ENCODE assay signal across 15 mouse cellular contexts in genomic region chr6:22216276-22216973, GRCm38 (mm10).
DNase-seq lines count a peak whose midpoint lies in the region.
"Had no signal": no experiment of that assay in that cellular context is flagged by ENCODE, and none has a peak within 500 bp of the region (broad histone marks: within the 10 kb centered on the region; RNA-seq: fewer than 3 reads in every experiment).

No protein-coding gene starts in this region.

- peak; percentile 23 for DNase-seq in embryo, embryonic 10.5 days (ENCODE audit: low spot score)
- DNase-seq in embryo, embryonic 10 days (ENCODE audit: low spot score), result no peak
- DNase-seq in 416B (ENCODE audit: low read depth), result peak; percentile 89
- DNase-seq in embryonic facial prominence, embryonic 10.5 days (ENCODE audit: low spot score), result peak; percentile 30
- no peak for DNase-seq in lung, postnatal 10 days
- no peak for DNase-seq in left cerebral cortex, postnatal 14 days (ENCODE audit: low spot score in 2 of 2)
- DNase-seq in kidney, adult 8-10 months, result no peak
- DNase-seq: adrenal gland, adult 8-10 months; cerebellum, adult 9-10 months; heart, adult 11 months; right cerebral cortex, postnatal 14 days; thymus, adult 18-20 months had no signal

- no peaks in the 10 kb centered on the region for H3K9me3 ChIP-seq in embryonic facial prominence, embryonic 10.5 days
- H3K9me3 ChIP-seq: midbrain, embryonic 12.5 days had no signal

- WGBS in embryonic facial prominence, embryonic 10.5 days, result 77% methylated on average over 14 of the region's 14 CpGs
- 81% methylated on average over 14 of the region's 14 CpGs for WGBS in macrophage (ENCODE audit: missing documents)

- peaks cover 15% of the 10 kb centered on the region for H3K36me3 ChIP-seq in embryonic facial prominence, embryonic 10.5 days (replicated peaks)
- H3K36me3 ChIP-seq in macrophage (ENCODE audit: inconsistent target), result no peaks in the 10 kb centered on the region
- H3K36me3 ChIP-seq: midbrain, embryonic 12.5 days had no signal

- H3K4me1 ChIP-seq in embryonic facial prominence, embryonic 10.5 days, result no peaks in the 10 kb centered on the region
- H3K4me1 ChIP-seq: midbrain, embryonic 12.5 days had no signal

- no peak overlapping the region for H3K27ac ChIP-seq in embryonic facial prominence, embryonic 10.5 days (replicated peaks)
- peak overlapping the region; percentile 60 for H3K27ac ChIP-seq in macrophage
- H3K27ac ChIP-seq: kidney, postnatal 0 days; midbrain, embryonic 12.5 days had no signal

- H3K4me3 ChIP-seq in embryonic facial prominence, embryonic 10.5 days, result no peak overlapping the region
- no peak overlapping the region for H3K4me3 ChIP-seq in macrophage (ENCODE audit: inconsistent target)
- H3K4me3 ChIP-seq: midbrain, embryonic 12.5 days had no signal

- intact Hi-C loops in left cerebral cortex, postnatal 14 days (cut with DNase I), result no loop called here

- H3K79me2 ChIP-seq in macrophage (ENCODE audit: inconsistent target), result no peaks in the 10 kb centered on the region

- no peaks in the 10 kb centered on the region for H3K27me3 ChIP-seq in embryonic facial prominence, embryonic 10.5 days (replicated peaks; ENCODE audit: low read depth, poor library complexity, severe bottlenecking)
- H3K27me3 ChIP-seq: midbrain, embryonic 12.5 days had no signal

Comparison
In these comparisons a context has a peak if more than half of its experiments do, and no peak if none do; other contexts are left out.
1. DNase-seq: peak in embryo, embryonic 10.5 days (single experiment), 416B (single experiment) and embryonic facial prominence, embryonic 10.5 days (single experiment); none in embryo, embryonic 10 days (single experiment), lung, postnatal 10 days (single experiment), left cerebral cortex, postnatal 14 days (0 of 2) and kidney, adult 8-10 months (0 of 2).